Mouse (Mus musculus): ENCODE measurements at regions not wholly inside any gene's neighbourhood (a gene's known extent, or its start where the extent isn't known, plus 50 kb on each side); places are given as distances from the start of the nearest gene placed in this dataset.

DNA sequence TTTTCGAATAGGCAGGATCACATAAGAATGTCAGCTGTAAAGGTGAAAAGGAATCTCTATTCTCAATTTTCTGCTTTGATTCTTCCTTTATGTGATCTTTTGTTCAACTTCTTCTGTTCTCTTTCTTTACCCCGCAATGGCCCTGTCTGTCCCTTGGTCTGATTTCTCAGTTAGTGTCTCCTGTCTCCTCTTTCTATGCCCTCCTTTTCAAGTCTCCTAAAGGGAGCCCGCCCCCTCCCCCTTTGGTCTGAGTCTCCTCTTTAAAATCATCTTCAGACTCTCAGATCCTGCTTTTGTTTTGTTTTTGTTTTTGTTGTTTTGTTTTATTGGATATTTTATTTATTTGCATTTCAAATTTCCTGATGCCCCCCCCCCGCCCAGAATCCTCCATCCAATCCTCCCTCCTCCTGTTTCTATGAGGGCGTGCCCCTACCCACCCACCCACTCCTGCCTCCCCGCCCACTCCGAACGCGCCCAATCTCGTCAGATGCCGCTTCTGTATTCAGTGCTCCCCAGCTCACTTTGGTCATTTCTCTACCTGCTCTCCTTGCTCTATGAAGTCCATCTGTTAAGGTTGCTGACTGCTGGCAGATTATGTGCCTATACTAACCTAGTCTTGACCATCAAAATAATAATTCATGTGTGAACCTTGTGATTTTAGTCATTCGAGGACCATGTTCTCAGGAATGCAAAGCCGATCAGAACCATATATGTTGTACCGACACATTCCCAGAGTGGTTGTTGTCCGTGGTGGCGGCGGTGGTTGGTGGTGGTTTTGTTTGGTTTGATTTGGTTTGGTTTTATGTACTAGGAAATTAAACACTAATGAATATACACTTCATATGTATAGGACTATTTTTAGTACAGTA is 487.9 kb upstream of the Adam24 start:
- DNase-seq, result no peak

DNA sequence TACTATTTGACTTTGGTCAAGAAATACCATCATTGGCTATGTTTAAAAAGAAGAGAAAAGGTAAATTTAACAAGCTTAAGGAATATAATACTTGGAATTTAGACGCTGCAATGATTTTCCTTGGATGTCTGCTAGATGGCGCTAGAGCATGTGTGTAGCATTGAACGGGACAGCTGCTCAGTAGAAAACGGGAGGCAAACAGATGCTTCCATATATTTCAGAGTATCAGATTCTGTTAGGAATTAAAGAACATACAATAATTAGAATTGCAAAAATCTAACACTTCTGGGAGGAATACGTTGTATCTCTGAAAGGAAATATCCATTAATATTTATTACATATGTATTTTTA is 487.3 kb upstream of the Adam24 start:
- no peak for DNase-seq

DNA sequence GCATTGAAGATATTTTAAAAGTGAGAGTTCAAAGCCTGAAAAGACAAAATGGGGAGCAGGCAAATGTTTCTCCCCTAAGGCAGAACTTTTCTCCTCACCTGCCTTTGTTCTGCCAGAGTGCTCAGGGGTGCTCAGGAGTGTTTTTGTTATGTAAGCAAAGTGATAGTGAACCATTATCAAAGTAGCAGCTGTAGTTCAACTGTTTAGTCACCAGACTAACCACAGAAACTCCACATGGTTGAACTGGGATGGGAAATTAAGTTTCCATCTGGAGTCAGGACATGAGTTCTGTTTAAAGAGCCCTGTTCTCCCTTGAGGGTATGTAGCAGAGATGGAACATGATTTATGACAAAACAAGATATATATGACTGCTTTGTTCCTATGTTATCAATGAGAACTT is 482.6 kb upstream of the Adam24 start:
- no peak for DNase-seq

DNA sequence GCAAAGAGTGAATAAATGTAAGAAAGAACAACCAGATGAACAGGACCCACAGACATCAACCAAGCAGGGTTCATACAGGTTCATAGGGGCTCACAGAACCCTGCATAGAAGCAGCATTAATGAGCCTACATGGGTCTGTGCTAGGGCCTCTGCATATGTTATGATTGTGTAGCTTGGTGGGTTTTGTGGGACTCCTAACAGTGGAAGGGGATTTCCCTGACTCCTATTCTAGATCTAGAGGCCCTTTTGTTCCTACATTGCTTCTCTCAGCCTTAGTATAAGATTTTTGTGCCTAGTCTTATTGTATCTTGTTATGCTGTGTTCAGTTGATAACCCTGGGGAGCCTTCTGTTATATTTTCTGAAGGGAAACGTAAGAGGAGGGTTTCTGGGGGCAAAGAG is 481.7 kb upstream of the Adam24 start:
- DNase-seq, result no peak

DNA sequence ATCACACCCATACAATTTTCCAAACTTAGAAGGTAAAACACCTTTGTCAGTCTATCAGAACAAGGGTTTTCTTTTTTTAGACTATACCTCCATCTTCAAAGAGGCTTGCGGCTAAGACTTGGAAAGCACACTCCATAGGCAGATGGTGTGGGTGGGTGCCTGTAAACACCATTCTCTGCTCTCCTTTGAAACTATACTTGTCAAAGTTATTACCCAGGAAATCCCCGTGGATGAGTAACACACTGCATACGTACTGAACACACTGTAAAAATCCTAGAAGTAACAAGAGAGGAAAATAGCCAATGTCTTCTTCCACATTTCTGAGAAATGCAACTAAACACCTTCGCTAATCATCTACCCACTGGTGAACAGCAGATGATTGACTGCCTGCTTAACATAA is 464.0 kb upstream of the Adam24 start:
- no peak for DNase-seq

DNA sequence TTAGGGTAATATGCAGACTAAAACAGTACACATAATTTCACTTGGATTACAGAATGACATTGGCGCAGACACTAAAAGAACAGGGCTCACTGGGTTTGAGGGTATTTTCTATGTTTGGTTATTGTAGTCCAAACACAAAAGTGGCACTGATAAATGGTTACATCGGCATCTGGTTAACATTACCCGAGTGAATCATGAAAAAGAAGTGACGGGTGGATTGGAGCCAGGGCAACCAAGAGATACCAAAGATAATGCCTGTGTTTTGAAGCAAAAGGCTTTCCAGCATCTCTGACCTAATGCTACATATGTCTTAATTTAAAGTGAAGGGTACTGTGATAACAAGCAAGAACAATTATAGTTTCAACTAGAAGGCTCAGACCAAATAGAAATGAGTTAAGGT is 451.4 kb upstream of the Adam24 start:
- no peak for DNase-seq

DNA sequence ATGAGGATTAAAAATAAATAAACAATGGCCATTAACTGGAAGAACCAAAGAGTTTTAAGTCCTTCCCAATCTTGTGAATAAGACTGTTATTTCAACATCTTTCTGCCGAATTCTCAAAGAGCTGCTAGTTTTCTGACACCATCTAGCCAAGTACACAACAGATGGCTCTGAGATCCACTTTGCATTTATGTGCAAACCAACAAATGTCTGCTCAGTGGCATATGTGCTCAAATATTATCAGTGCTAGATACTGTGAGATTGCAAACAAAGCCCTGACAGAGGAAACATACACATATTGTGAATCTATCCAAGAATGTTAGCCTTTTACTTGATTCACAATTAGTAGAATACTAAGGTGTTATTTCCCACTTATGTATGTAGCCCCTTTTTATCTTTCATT is 447.6 kb upstream of the Adam24 start:
- no peak for DNase-seq

Data from liver (tissue).